Mouse (Mus musculus): Measurements from ENCODE around the gene Aldh6a1. TPM values are rescaled to one million over a fixed set of nuclear protein-coding genes. Genes with fewer than 3 reads are reported as not detected.

Gene Aldh6a1
- polyA plus RNA-seq, 1 experiment from 2014 or later = 48.2 TPM

DNA sequence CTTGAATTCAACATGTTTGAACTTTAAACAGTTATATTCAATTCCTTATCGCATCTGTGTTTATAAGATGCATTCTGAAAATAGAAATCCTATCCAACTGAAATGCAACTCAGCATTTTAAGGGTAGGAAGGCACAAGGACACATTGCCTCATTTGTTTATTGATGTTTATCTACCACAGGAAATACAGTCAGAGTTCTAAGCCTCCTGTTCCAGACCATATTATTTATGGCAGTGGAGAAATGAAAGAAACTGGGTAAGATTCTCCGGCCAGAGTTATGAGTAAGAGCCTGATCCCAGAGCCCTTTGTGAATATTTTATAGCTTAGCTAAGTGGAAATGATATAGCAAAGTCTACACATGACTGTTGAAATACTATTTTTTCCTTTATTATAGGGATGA lies 21.0 kb downstream of the Aldh6a1 start:
- Histone ChIP-seq H3K9ac (ENCODE audit: low read length) (no peak overlapping the region), H3K9me3 (replicated peaks; ENCODE audit: control insufficient read depth, low read length) (no peaks in the 10 kb centered on the region), H3K4me3 (replicated peaks; ENCODE audit: low read length) (no peak overlapping the region), H3K36me3 (ENCODE audit: control insufficient read depth, insufficient read depth, low read length) (no peaks in the 10 kb centered on the region; the same call in 1 of the 2 replicates), H3K27me3 (ENCODE audit: control insufficient read depth, insufficient read depth, low read length) (no peaks in the 10 kb centered on the region), H3K27ac (ENCODE audit: low read length) (no peak overlapping the region), H3K4me2 (ENCODE audit: low read depth, low read length) (no peak overlapping the region), H3K4me1 (ENCODE audit: control insufficient read depth, insufficient read depth, low read length) (no peaks in the 10 kb centered on the region)
- no peak for ATAC-seq (ENCODE audit: insufficient read depth, low FRiP score)
- WGBS = 66% methylated on average over 2 of the region's 2 CpGs

DNA sequence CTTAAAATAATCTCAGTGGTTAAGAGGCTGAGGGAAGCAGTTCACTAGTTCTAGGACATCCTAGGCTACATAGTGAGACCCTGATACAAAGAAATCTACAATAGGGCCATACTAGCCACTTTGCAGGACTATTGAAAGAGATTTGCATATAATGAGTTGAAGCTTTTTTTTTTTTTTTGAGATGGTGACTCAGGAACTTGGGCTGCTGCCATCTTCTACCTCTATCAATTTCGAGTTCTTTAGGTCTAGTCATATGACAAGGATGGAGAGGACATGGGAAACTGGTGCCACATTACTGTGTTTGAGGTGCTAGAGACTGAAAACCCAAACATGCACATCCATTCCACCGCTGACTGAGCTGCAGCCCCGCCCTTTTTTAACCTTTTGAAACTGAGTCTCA lies 26.8 kb downstream of the Aldh6a1 start:
- H3K9me3 ChIP-seq (replicated peaks; ENCODE audit: control insufficient read depth, low read length) = no peaks in the 10 kb centered on the region
- H3K27me3 ChIP-seq (ENCODE audit: control insufficient read depth, insufficient read depth, low read length) = no peaks in the 10 kb centered on the region
- no peak overlapping the region for H3K4me3 ChIP-seq (replicated peaks; ENCODE audit: low read length)
- no peak overlapping the region for H3K4me2 ChIP-seq (ENCODE audit: low read depth, low read length)
- H3K9ac ChIP-seq (ENCODE audit: low read length) = no peak overlapping the region
- ATAC-seq (ENCODE audit: insufficient read depth, low FRiP score) = no peak
- no peak overlapping the region for H3K27ac ChIP-seq (ENCODE audit: low read length)
- WGBS = 55% methylated on average over 3 of the region's 3 CpGs
- H3K4me1 ChIP-seq (ENCODE audit: control insufficient read depth, insufficient read depth, low read length) = no peaks in the 10 kb centered on the region
- no peaks in the 10 kb centered on the region for H3K36me3 ChIP-seq (ENCODE audit: control insufficient read depth, insufficient read depth, low read length)

DNA sequence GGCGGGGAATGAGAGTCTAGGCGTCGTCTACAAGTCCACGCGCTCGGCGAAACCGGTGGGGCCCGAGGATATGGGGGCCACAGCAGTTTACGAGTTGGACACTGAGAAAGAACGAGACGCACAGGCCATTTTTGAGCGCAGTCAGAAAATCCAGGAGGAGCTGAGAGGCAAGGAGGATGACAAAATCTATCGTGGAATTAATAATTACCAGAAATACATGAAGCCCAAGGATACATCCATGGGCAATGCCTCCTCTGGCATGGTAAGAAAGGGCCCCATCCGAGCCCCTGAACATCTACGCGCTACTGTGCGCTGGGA lies 33.2 kb downstream of the Aldh6a1 start:
- H3K9me3 ChIP-seq (replicated peaks; ENCODE audit: control insufficient read depth, low read length) = no peaks in the 10 kb centered on the region
- no peaks in the 10 kb centered on the region for H3K27me3 ChIP-seq (ENCODE audit: control insufficient read depth, insufficient read depth, low read length)
- 0 out of 2 replicates have a peak, but pooled peaks cover 3% of the 10 kb centered on the region for H3K4me1 ChIP-seq (ENCODE audit: control insufficient read depth, insufficient read depth, low read length)
- no peak for ATAC-seq (ENCODE audit: insufficient read depth, low FRiP score)
- H3K27ac ChIP-seq (ENCODE audit: low read length) = peak overlapping the region; percentile 44; the same call in 1 of the 2 replicates
- WGBS = 28% methylated on average over 18 of the region's 18 CpGs
- peak overlapping the region; percentile 68 for H3K4me3 ChIP-seq (replicated peaks; ENCODE audit: low read length)
- H3K9ac ChIP-seq (ENCODE audit: low read length) = peak overlapping the region; percentile 84
- H3K4me2 ChIP-seq (ENCODE audit: low read depth, low read length) = peak overlapping the region; percentile 90
- H3K36me3 ChIP-seq (ENCODE audit: control insufficient read depth, insufficient read depth, low read length) = no peaks in the 10 kb centered on the region

DNA sequence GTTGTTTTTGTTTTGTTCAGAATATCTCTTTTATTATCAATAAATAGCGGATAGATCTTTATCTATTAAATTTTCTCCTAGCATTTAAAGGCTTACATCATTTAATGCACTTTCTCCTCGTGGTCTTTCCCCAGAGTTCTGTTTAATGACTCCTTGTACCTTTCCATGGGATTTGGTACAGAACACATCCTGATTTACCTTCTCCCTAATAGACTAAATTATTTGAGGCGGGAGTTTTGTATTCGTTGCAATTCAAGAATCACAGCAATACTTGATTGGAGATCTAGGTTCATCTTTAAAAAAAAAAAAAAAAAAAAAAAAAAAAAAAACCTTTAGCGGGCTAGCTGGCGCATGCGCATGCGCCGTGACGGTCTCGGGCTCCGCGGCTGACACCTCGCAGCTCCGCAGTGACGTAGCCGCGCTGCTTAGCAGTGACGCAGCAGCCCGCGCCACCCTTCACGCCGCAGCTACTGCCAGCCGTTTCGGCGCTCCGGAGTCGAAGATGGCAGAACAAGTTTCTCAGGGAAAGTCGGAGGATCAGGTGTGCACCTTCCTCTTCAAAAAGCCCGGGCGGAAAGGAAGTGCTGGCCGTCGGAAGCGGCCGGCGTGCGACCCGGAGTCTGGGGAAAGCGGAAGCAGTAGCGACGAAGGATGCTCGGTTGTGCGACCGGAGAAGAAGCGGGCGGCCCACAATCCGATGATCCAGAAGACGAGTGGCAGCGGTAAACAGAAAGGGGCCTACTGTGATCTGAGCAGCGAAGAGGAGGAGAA lies 33.8 kb downstream of the Aldh6a1 start, which contains the start of gene Rnf113a2:
Gene Rnf113a2 (plus strand): TSS at position 363 of the 771 bp plus-strand sequence.
- H3K4me1 ChIP-seq (ENCODE audit: control insufficient read depth, insufficient read depth, low read length) = 0 out of 2 replicates have a peak, but pooled peaks cover 3% of the 10 kb centered on the region
- H3K9me3 ChIP-seq (replicated peaks; ENCODE audit: control insufficient read depth, low read length) = no peaks in the 10 kb centered on the region
- no peaks in the 10 kb centered on the region for H3K27me3 ChIP-seq (ENCODE audit: control insufficient read depth, insufficient read depth, low read length)
- no peaks in the 10 kb centered on the region for H3K36me3 ChIP-seq (ENCODE audit: control insufficient read depth, insufficient read depth, low read length)
- peak within 1 kb of the TSS; percentile 44; the same call in 1 of the 2 replicates for H3K27ac ChIP-seq (ENCODE audit: low read length)
- WGBS = 3% methylated on average over 50 of the region's 50 CpGs
- peak within 1 kb of the TSS; percentile 84 for H3K9ac ChIP-seq (ENCODE audit: low read length)
- ATAC-seq (ENCODE audit: insufficient read depth, low FRiP score) = peak; percentile 90
- H3K4me3 ChIP-seq (replicated peaks; ENCODE audit: low read length) = peak within 1 kb of the TSS; percentile 68
- H3K4me2 ChIP-seq (ENCODE audit: low read depth, low read length) = peak within 1 kb of the TSS; percentile 90

DNA sequence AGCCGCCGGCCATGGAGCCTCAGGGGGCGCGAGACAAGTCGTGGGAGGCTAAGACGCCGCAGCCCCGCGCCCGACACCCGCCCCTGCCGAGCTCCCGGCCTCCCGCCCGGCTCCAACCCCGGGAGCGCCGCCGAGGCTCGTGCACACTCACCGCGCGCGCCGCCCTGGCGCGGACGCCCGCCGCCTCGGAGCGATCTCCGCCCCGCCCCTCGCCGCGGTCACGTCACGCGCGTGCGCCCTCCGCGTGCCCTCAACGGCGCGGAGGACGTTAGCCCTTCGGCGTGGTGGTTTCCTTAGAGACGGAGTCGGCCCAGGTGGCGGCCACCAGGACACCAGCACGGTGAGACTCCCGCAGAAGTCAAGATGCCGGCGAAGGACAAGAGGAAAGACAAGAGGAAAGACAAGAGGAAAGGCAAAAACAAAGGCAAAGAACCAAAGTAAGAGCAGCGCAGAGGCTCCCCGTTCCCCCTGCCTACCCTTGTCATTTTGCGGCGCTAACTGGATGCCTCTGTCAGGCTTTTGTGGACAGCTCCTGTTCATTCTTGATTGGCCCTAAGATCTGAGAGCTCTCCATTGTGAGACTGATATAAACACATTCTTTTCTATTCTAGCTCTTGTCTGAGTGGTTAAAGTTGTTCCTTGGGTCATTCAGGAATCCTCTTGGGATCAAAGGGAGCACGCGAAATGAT lies 41.8 kb downstream of the Aldh6a1 start, which contains the start of the genes Entpd5 and Bbof1:
Gene Entpd5 (minus strand): TSS at position 211 of the 689 bp plus-strand sequence.
Gene Bbof1 (plus strand): TSS at position 253 of the 689 bp plus-strand sequence.
- Histone ChIP-seq H3K4me3 (replicated peaks; ENCODE audit: low read length) (peak within 1 kb of the TSS; percentile 88), H3K4me2 (ENCODE audit: low read depth, low read length) (peak within 1 kb of the TSS; percentile 85), H3K27me3 (ENCODE audit: control insufficient read depth, insufficient read depth, low read length) (no peaks in the 10 kb centered on the region), H3K4me1 (ENCODE audit: control insufficient read depth, insufficient read depth, low read length) (peaks cover 2% of the 10 kb centered on the region; the same call in 1 of the 2 replicates), H3K9me3 (replicated peaks; ENCODE audit: control insufficient read depth, low read length) (no peaks in the 10 kb centered on the region), H3K27ac (ENCODE audit: low read length) (peak within 1 kb of the TSS; percentile 80), H3K9ac (ENCODE audit: low read length) (peak within 1 kb of the TSS; percentile 89), H3K36me3 (ENCODE audit: control insufficient read depth, insufficient read depth, low read length) (no peaks in the 10 kb centered on the region)
- 1% methylated on average over 62 of the region's 63 CpGs for WGBS
- ATAC-seq (ENCODE audit: insufficient read depth, low FRiP score) = peak; percentile 95

DNA sequence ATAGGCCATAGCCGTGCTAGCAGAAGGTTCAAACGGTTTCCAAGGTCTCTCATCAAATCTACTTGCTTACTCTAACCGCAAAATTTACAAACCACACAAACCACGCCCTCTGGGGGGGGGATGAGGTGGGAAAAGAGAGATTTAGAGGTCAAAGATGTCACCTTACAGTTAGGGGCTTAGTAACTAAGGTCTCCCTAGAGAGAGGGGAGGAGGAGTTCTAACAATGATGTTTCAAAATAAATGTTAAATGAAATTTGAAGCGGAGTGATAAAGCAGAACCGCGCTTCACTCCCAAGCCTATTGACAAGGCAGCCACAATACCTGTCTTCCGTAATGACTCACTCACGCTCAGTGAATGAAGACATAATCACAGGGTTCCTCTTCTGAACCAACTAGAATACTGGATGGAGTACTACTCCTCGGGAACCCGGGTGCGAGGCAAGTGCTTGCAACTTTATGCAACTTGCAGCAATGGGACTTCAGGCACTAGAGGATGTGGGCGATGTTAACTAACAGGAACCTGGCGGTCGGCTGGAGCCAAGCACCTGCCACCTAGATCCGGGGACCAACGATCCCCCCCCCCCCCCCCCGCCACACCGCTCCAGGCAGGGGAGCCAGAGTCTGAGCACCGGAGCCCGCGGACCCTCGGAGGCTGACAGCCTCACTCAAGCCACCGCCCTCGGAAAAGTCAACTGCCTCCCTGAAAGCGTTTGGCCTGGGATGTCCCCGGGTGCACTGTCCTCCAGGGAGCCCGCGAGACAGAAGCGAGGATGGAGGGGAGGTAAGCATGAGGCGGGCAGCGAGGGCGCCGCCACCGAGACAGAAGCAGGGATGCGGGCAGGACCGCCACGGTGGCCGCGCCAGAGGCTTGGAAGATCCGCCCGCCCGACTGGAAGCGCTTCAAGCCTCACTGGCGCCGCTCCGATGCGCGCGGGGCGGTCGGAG lies 42.7 kb downstream of the Aldh6a1 start:
- H3K27me3 ChIP-seq (ENCODE audit: control insufficient read depth, insufficient read depth, low read length) = no peaks in the 10 kb centered on the region
- H3K36me3 ChIP-seq (ENCODE audit: control insufficient read depth, insufficient read depth, low read length) = no peaks in the 10 kb centered on the region
- peak overlapping the region; percentile 89 for H3K9ac ChIP-seq (ENCODE audit: low read length)
- H3K4me2 ChIP-seq (ENCODE audit: low read depth, low read length) = peak overlapping the region; percentile 85
- peaks cover 2% of the 10 kb centered on the region; the same call in 1 of the 2 replicates for H3K4me1 ChIP-seq (ENCODE audit: control insufficient read depth, insufficient read depth, low read length)
- peak overlapping the region; percentile 88 for H3K4me3 ChIP-seq (replicated peaks; ENCODE audit: low read length)
- H3K9me3 ChIP-seq (replicated peaks; ENCODE audit: control insufficient read depth, low read length) = no peaks in the 10 kb centered on the region
- H3K27ac ChIP-seq (ENCODE audit: low read length) = peak overlapping the region; percentile 80
- peak; percentile 57; the same call in 1 of the 2 replicates for ATAC-seq (ENCODE audit: insufficient read depth, low FRiP score)
- WGBS = 1% methylated on average over 50 of the region's 52 CpGs

DNA sequence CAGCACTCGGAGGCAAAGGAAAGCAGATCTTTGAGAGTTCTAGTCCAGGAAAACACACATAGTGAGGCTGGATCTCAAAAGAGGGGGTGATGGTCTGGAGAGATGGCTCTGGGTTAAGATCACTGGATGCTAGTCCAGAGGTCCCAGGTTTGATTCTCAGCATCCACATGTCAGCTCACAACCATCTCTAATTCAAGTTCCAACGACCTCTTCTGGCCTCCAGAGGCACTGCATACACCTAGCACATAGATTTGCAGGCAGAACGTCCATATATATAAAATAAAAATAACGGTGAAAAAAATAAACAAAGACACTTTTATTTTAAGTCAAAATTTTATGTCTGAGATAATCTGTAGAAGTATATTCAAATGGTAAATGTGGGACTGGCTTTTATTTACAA lies 43.5 kb downstream of the Aldh6a1 start:
- H3K36me3 ChIP-seq (ENCODE audit: control insufficient read depth, insufficient read depth, low read length) = no peaks in the 10 kb centered on the region
- no peak overlapping the region for H3K4me2 ChIP-seq (ENCODE audit: low read depth, low read length)
- H3K4me3 ChIP-seq (replicated peaks; ENCODE audit: low read length) = no peak overlapping the region
- H3K9ac ChIP-seq (ENCODE audit: low read length) = no peak overlapping the region
- no peak overlapping the region for H3K27ac ChIP-seq (ENCODE audit: low read length)
- H3K4me1 ChIP-seq (ENCODE audit: control insufficient read depth, insufficient read depth, low read length) = peaks cover 2% of the 10 kb centered on the region; the same call in 1 of the 2 replicates
- H3K9me3 ChIP-seq (replicated peaks; ENCODE audit: control insufficient read depth, low read length) = no peaks in the 10 kb centered on the region
- H3K27me3 ChIP-seq (ENCODE audit: control insufficient read depth, insufficient read depth, low read length) = no peaks in the 10 kb centered on the region
- ATAC-seq (ENCODE audit: insufficient read depth, low FRiP score) = no peak
- WGBS = 54% methylated on average over 4 of the region's 4 CpGs

DNA sequence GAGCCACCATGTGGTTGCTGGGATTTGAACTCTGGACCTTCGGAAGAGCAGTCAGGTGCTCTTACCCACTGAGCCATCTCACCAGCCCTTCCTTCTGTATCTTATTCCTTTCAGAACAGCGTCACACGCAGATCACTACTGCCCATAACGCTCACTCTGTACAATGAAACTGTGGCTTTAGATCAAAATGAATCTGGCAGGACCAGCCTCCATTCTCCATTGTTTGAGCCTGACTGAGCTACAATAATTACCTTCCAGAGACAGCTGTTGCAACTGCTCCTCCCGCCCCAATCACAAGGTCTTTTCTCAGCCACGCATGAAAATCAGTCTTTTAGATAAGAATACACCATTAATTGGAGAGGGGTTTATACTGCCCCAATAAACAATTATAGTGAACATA lies 46.3 kb downstream of the Aldh6a1 start:
- H3K9ac ChIP-seq (ENCODE audit: low read length) = no peak overlapping the region
- no peaks in the 10 kb centered on the region for H3K9me3 ChIP-seq (replicated peaks; ENCODE audit: control insufficient read depth, low read length)
- no peak for ATAC-seq (ENCODE audit: insufficient read depth, low FRiP score)
- H3K27me3 ChIP-seq (ENCODE audit: control insufficient read depth, insufficient read depth, low read length) = no peaks in the 10 kb centered on the region
- H3K4me2 ChIP-seq (ENCODE audit: low read depth, low read length) = no peak overlapping the region
- H3K27ac ChIP-seq (ENCODE audit: low read length) = no peak overlapping the region
- no peak overlapping the region for H3K4me3 ChIP-seq (replicated peaks; ENCODE audit: low read length)
- WGBS = 87% methylated on average over 6 of the region's 6 CpGs
- peaks cover 8% of the 10 kb centered on the region; the same call in 1 of the 2 replicates for H3K4me1 ChIP-seq (ENCODE audit: control insufficient read depth, insufficient read depth, low read length)
- H3K36me3 ChIP-seq (ENCODE audit: control insufficient read depth, insufficient read depth, low read length) = no peaks in the 10 kb centered on the region

All from stomach, embryonic 16.5 days (tissue).